Mouse (Mus musculus): ENCODE measurements around the gene Cnnm3.

DNA sequence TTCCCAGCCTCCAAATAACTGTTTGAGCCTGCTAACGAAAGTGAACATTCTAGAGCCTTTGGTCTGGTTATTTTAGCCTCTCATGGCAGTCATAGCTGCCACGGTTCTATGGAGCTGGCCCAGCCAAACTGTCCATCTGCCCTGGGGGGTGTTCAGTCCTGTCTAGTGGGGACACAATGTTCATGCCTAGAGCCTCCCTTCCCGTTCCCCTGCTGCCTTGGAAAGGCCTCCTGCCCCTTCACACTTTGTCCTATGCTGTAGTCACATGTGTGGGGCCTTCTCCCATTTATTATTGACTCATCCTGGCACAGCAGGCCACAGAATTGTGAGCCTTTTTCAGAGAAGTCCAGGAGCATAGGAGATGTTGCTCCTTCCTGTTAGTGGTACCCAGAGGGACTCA, 6.6 kb downstream of the Cnnm3 start:
- TF ChIP-seq POLR2A (IDR thresholded peaks at IDR 0.05; ENCODE audit: borderline replicate concordance, insufficient read depth, low read length) (no peak), CTCF (IDR thresholded peaks at IDR 0.05; ENCODE audit: borderline replicate concordance, insufficient read depth, low read depth, low read length) (no peak)
